Mouse (Mus musculus) retina, postnatal 1 day (tissue): Measurements from ENCODE around the gene Miox.

Experiments used
- DNase-seq: peaks from one replicate; pipeline ENCODE4 v3.0.0-alpha.2; 2012

Miox gene

DNA sequence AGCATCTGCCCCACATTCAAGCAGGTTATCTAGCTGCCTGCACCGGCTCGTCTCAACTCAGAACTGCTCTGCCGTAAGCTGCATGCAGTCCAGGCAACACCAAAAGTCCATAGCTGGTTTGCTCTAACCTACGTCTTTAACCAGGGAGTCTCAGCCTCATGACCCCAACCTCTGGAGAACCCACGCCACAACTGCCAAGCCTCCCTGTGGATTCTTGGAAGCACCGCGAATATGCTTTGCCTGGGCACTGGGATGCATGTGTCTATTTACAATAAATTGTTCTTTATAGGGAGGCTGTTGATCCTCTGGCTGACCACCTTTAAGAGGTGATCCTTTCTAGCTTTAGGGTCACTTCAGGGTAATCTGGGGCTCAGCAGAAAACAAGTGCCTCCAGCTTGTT is 38.3 kb downstream of the Miox start:
- no peak for DNase-seq

DNA sequence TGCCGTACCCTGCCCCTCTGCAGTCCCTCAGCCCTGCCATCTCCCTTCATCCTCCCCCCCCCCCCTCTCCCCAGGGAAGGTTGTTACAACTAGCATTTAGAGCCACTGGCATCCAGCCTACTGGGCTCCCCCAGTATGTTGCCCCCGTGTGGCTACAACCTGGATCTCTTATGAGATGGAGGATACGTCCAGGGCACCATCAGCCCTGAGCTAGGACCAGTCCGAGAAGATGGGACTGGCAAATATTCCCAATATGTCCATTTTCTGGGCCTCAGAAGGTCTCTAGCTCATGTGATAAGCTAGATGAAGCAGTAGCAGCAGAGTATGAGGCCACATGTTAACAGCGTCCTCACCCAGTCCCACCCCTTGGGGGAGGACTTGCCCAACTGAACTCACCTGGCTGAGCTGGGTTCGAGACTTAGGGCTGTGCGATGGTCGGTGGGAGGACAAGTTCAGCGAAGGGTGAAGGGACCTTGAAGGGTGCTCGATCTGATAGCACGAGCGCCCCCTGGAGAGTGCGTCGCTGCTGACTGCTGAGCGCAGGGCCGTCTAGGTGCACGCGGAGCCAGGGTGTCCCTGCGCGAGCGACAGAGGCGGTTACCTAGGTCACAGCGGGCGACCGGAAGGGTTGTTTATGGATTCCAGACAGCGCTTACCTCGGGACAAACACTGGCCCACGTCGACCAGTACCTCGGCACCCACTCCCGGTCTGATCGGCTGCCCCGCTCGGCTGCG is 39.0 kb downstream of the Miox start:
- peak; percentile 88 for DNase-seq

DNA sequence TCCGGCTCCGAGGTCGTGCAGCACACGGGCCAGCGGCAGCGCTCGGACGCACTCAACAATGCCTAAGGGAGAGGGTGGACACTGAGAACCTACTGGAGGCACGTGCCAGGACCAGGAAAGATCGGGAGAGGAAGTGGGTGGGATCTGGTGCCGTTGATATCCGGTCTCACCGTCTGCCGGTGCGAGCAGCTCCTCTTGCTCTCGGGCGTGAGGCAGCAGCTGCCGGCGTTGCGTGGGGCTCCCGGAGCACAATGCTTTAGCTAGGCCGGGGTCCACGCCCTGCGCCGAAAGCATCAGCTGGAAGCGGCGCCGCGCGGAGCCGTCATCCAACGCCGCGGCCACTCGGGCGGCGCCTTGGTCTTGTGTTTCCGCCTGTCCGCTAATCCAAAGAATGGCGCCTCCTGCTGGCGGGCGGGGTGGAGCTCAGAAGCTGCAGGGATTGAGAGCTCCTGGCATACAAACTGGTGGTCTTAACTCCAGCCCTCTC is 39.6 kb downstream of the Miox start, which contains the start of gene Sco2:
TSS of gene Sco2 (minus strand) at position 85 of the 487 bp plus-strand sequence.
- DNase-seq, result peak; percentile 94

DNA sequence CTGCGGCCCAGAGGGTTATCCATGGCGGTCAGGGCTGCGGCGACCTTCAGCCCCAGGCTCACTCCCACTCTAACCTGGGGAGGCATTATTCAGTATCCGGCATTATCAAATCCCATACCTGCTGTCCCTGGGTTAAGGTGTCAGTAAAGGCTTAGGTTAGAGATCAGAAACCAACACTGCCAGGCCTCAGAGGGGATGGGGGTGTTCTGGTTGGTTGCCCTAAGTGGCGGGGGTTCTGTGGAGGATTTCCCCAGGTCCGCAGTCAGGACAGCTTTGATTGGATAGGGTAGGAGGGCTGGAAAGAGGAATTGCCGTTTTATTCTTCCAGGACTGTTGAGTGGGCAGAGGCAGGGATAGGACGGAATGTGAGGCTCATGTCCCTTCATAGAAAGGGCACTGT is 40.1 kb downstream of the Miox start:
- no peak for DNase-seq

DNA sequence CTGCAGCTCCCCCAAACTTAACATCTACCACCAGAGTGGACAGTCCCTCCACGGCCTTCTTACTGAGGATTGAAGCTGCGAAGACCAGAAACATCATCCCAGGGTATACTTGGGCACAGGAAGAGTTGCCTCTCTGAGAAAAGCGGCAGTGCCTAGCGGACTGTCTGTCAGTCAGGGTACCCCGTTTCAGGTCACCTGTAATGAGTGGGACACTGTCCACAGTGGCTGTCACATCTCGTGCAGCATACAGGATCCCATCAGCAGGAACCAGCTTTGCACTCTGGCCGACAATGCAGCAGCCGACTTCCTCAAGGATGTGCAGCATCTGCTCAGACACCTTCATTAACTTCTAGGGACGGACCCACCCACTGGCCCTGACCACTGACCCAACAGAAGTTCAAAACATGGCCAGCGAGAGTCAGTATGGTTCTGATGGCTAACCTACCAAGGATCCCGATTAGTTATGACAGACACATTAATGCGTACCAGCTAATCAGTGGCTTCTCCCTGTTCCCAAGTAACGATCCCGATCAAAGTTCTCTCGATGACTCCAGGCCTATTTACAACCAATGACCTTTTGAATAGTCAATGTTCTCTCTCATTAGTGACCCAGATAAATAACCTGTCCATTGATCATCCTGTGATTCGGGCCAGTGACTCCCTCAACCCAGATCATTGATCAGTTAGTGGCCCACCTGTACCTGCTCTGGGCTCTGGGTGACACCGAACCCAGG is 40.8 kb downstream of the Miox start:
- no peak for DNase-seq

DNA sequence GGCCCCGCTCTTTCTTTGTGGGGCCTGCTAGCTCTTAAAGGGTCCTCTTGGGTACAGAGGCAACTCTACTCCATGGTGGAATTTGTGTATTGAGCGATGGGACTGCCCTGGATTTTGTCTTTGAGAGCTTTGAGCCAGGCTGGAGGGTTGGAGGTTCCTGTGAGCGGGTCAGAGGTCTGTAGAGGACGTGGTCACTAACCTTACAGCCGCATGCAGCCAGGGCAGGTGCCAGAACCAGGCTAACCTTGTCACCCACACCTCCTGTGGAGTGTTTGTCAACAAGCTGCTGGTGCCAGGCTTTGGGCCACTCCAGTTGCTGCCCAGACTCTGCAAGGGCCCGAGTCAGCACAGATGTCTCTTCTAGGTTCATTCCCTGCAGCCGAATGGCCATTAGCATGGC is 41.8 kb downstream of the Miox start:
- DNase-seq, result no peak

DNA sequence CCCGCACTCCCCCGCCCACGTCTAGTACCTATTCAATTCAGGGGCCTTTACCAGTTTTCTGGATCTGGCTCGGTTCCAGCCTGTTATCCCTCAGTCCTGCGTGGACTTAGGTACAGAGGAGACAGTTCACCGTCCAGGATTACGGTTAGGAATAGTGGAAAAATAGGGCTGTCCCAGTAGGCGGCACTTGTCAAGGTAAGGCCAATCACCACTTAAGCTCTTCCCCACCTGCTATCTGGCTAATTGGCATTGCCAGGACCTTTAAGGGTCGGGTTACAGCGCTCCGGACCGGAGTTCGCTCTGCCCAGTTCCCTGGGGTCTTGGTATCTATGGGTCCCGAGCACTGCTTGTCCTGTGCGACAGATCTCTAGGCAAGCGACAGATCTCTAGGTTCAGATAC is 42.8 kb downstream of the Miox start, which contains the start of gene Tymp:
TSS of gene Tymp (minus strand) at position 83 of the 400 bp plus-strand sequence.
- DNase-seq, result peak; percentile 11

DNA sequence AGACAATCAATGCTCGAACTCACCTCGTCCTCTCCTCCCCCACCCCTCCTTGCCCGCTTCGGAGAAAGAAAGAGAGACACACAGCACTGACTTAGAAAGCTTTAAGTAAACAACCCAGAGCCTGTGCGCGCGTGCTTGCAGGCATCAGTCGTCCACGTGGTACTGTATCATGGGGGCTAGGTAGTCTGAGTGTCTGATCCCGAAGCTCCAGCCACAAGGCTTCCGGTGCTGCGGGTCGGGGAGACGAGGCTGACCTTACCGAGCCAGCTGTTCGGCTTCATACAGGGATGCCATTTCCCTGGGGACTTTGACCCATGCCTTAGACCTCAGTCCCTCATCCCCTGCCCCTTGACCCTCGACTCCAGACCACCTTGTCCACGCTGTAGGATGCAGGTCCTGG is 43.2 kb downstream of the Miox start:
- DNase-seq, result peak; percentile 17

DNA sequence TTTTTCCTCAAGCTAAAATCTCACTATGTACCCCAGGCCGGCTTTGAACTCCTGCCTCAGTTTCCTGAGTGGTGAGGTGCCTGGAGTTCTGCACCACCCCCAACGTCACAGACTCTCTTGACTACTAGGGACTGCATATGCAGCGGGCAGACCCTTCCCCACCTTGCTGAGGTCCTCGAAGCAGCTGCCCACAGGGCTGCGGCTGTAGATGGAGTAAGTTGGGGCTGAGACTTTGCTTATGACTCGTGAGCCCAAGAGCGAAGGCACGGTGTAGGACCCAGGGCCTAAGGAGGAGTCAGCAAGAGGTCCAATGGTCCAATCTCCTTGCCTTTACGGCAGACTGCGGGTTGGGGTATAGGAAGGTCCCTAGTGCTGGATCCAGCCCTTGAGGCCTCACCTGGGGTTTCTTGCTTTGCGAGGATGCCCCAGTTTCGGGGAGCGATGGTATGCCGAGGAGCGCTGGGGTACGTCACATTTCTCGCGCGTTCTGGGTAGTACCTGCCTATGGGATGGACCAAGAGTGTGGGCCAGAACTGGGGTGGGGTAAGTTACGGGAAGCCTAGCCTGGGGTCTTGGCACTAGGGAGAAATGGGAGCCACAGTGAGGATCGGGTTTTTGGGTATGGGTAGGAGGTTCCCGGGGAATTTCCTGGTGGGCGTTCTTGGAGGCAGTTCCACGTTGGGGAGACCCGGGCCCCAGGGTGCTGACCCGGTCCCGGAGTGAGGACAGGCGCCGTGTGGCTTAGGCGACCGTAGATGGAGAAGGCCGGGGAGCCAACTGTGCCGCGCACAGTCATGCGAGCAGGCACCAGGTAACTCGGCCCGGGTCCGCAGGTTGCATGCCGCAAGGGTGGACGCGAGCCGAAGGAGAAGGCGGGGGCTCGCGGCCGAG is 44.0 kb downstream of the Miox start:
- no peak for DNase-seq

DNA sequence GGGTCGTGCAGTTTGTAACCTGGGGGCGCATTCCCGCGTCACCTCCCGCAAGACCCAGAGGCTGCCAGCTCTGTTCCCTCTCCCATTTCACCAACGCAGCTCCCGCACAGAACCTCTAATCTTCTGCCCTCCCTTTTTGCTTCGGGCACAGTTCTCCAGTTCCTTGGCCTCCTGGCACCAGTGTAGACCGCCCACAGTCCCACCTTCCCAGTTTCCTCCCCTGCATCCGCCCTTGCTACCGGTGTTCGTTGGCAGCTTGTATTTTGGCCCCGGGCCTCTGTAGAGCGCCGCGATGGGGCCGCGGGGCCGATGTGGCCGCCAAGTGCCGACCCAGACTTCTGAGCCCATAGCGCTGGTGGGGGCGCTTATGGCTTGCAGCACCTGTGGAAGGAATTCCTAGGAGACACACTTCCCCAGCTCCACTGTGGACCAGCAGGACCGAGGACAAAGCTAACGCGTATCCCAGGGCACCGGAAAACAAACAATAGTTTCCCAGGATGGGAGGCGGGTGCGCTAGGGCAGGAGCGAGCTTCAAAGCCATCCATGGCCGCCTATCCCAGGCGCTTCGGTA is 44.7 kb downstream of the Miox start, which contains the start of gene Odf3b:
TSS of gene Odf3b (minus strand) at position 452 of the 571 bp plus-strand sequence.
- peak; percentile 55 for DNase-seq

DNA sequence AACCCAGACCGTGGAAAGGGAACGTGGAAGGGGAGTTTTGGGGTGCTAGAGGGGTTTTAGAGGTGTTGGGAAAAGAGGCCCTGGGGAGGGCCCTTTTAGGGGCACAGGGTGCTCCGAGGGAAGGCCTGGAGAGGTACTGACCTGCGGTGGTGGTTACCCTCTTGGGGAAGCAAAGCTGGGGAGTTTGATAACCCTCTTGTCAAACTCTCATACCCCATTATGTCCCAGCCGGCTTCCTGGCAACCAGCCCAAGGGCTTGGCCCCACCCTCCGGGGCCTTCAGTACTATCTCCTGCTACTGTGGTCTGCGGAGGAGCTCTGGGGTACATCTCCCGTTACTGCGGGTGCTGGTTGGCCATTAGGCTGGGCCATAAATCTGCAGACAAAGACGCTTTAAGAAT is 45.2 kb downstream of the Miox start:
- DNase-seq, result peak; percentile 32

DNA sequence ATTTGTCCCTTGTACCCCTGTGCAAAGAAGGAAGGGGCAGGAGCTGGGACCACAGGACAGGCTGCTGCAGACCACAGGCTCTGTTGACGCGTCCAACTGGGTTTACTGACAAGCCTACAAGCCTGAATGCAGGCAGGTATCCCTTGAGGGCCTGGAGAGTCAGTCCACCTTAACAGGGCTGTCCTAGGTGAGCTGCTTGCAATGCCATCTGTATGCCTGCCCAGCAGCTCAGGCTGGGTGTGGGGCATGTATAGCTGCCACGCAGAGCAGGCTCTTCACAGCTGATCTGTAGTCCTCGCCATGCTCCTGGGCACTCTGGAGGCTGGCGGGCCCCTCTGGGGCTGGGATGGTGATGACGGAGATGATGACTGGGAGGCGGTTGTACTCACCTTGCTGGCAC is 50.4 kb downstream of the Miox start, which contains the start of gene Klhdc7b:
TSS of gene Klhdc7b (plus strand) at position 301 of the 400 bp plus-strand sequence.
- DNase-seq, result no peak
